Mouse (Mus musculus) heart, adult 2 months (tissue): Measurements from ENCODE around the gene Sh3kbp1.

Experiments used
- CTCF ChIP-seq: fragments of 200-600 bp; IDR thresholded peaks from 2 replicates; pipeline ENCODE4 v1.8.1; 2022; ENCODE audit warnings: antibody characterized with exemption, mild to moderate bottlenecking, moderate library complexity
- EP300 ChIP-seq: fragments of 200-500 bp; IDR thresholded peaks from 2 replicates; pipeline ENCODE4 v1.6.1; 2011; ENCODE audit warnings: low read depth, low read length, control low read depth; ENCODE audit not compliant: insufficient read depth
- POLR2A ChIP-seq: fragments of 200-500 bp; IDR thresholded peaks from 2 replicates; pipeline ENCODE4 v1.6.1; 2011; ENCODE audit warnings: mild to moderate bottlenecking, low read depth, low read length, control low read depth; ENCODE audit not compliant: insufficient read depth

DNA sequence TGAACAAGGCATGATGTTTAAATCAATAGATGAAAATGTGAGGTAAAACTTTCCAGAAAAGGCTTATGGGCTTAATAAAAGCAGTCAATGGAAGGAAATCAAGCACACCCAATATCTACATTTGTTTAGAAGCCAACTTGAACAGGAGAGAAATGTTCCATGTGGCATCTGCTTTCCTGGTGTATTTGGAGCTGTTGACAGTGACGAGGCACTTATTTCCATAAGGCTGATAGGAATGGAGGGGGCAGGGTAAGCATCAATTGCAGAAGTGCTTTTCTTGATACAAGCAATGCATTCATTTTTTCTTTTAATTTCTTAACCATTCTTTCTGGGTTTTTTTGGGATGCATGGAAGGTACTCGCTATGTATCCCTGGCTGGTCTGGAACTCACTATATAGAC, 106.9 kb downstream of the Sh3kbp1 start:
- TF ChIP-seq CTCF, result no peak
- TF ChIP-seq EP300, result no peak
- TF ChIP-seq POLR2A, result no peak
